Comparison of ENCODE assay signal across 17 mouse cellular contexts in genomic region chr11:49997321-49997720, GRCm38 (mm10). TPM values are rescaled to one million over a fixed set of nuclear protein-coding genes. Genes with fewer than 3 reads are reported as not detected.
DNase-seq lines count a peak whose midpoint lies in the region; TF ChIP-seq lines count a peak whose summit lies in the region.
"Had no signal": no experiment of that assay in that cellular context is flagged by ENCODE, and none has a peak within 500 bp of the region (broad histone marks: within the 10 kb centered on the region; RNA-seq: fewer than 3 reads in every experiment).

No protein-coding gene starts in this region.

- no peak for TF ChIP-seq POLR2A in bone marrow, adult 2 months (IDR thresholded peaks at IDR 0.05; ENCODE audit: borderline replicate concordance, control insufficient read depth, low read depth, low read length)
- no peak for TF ChIP-seq POLR2A in small intestine, adult 2 months (IDR thresholded peaks at IDR 0.05; ENCODE audit: low read depth, low read length)

- no peaks in the 10 kb centered on the region for H3K36me3 ChIP-seq in small intestine, adult 2 months (ENCODE audit: control insufficient read depth, insufficient read depth, low read length)
- H3K36me3 ChIP-seq in midbrain, embryonic 10.5 days: no peaks in the 10 kb centered on the region
- H3K36me3 ChIP-seq: embryonic facial prominence, embryonic 12.5 days; forebrain, embryonic 12.5 days had no signal

- WGBS in bone marrow, adult 2 months: 5% methylated on average over 5 of the region's 5 CpGs
- WGBS in small intestine, adult 2 months: 33% methylated on average over 5 of the region's 5 CpGs
- WGBS in midbrain, embryonic 10.5 days: 89% methylated on average over 5 of the region's 5 CpGs

- peak overlapping the region; percentile 57; the same call in 1 of the 2 replicates for H3K27ac ChIP-seq in bone marrow, adult 2 months (ENCODE audit: control insufficient read depth, insufficient read depth, low read depth, low read length, poor library complexity)
- peak overlapping the region; percentile 12; the same call in 1 of the 2 replicates for H3K27ac ChIP-seq in small intestine, adult 2 months (ENCODE audit: insufficient read depth, low read depth, low read length)
- no peak overlapping the region for H3K27ac ChIP-seq in midbrain, embryonic 10.5 days (replicated peaks)
- H3K27ac ChIP-seq: embryonic facial prominence, embryonic 12.5 days; forebrain, embryonic 12.5 days; kidney, postnatal 0 days; liver, embryonic 14.5 days had no signal

- no peaks in the 10 kb centered on the region for H3K27me3 ChIP-seq in small intestine, adult 2 months (ENCODE audit: control insufficient read depth, insufficient read depth, low read length)
- no peaks in the 10 kb centered on the region for H3K27me3 ChIP-seq in midbrain, embryonic 10.5 days (ENCODE audit: low read depth, poor library complexity, severe bottlenecking)
- H3K27me3 ChIP-seq: embryonic facial prominence, embryonic 12.5 days; forebrain, embryonic 12.5 days had no signal

- H3K4me3 ChIP-seq in bone marrow, adult 2 months (replicated peaks; ENCODE audit: control insufficient read depth, low read depth, low read length): no peak overlapping the region
- H3K4me3 ChIP-seq in small intestine, adult 2 months (ENCODE audit: low read depth, low read length): no peak overlapping the region
- H3K4me3 ChIP-seq in midbrain, embryonic 10.5 days: no peak overlapping the region
- H3K4me3 ChIP-seq: embryonic facial prominence, embryonic 12.5 days; forebrain, embryonic 12.5 days had no signal

- no peaks in the 10 kb centered on the region for H3K9me3 ChIP-seq in midbrain, embryonic 10.5 days (replicated peaks)
- H3K9me3 ChIP-seq: embryonic facial prominence, embryonic 12.5 days; forebrain, embryonic 12.5 days had no signal

- no peak for TF ChIP-seq CTCF in bone marrow, adult 2 months (IDR thresholded peaks at IDR 0.05; ENCODE audit: control insufficient read depth, insufficient read depth, low read length)
- no peak for TF ChIP-seq CTCF in small intestine, adult 2 months (IDR thresholded peaks at IDR 0.05; ENCODE audit: extremely low read depth, insufficient read length, insufficient replicate concordance, low read depth, low read length)

- DNase-seq in lung, postnatal 36 days: peak; percentile 17
- DNase-seq in lung, adult 18-20 months: no peak
- peak; percentile 65 for DNase-seq in kidney, postnatal 10 days
- no peak for DNase-seq in gastrocnemius, postnatal 25 days
- no peak for DNase-seq in layer of hippocampus, postnatal 36 days
- no peak for DNase-seq in midbrain, embryonic 10.5 days (ENCODE audit: low spot score)
- DNase-seq: cerebellum, adult 9-10 months; heart, adult 18-20 months; heart, postnatal 36 days; midbrain, embryonic 14.5 days; thymus, adult 2 months had no signal

- H3K4me1 ChIP-seq in bone marrow, adult 2 months (ENCODE audit: control insufficient read depth, insufficient read depth, low read length): peaks cover 9% of the 10 kb centered on the region
- H3K4me1 ChIP-seq in small intestine, adult 2 months (ENCODE audit: control insufficient read depth, insufficient read depth, insufficient read length, low read length): peaks cover 26% of the 10 kb centered on the region
- no peaks in the 10 kb centered on the region for H3K4me1 ChIP-seq in midbrain, embryonic 10.5 days
- H3K4me1 ChIP-seq: embryonic facial prominence, embryonic 12.5 days; forebrain, embryonic 12.5 days had no signal

RNA-seq across cellular contexts. Expression of gene Rnf130, which starts 27.8 kb away (rescaled TPM):
- polyA plus RNA-seq in bone marrow, adult 2 months (2011; ENCODE audit: insufficient read depth, insufficient read length, low replicate concordance, missing spikeins): 12.9 and 33.0 TPM in 2 replicates
- polyA plus RNA-seq in small intestine, adult 2 months (2012; rRNA removed): 23.9 and 29.8 TPM in 2 replicates
- 10 to 100 TPM; 34.8 to 43.4 TPM for total RNA-seq in gastrocnemius, postnatal 25 days (2021)
- total RNA-seq in layer of hippocampus, postnatal 36 days (2021): 10 to 100 TPM; 77.5 to 79.9 TPM
- 60.5 and 64.4 TPM in 2 replicates for polyA plus RNA-seq in midbrain, embryonic 10.5 days (2016; fragmentation: Nextera tagmentation; extraction: Ambion mirVana)

Comparison
In these comparisons a context has a peak if more than half of its experiments do, and no peak if none do; other contexts are left out.
1. DNase-seq: peak in lung, postnatal 36 days (single experiment) and kidney, postnatal 10 days (single experiment); none in lung, adult 18-20 months (0 of 2), gastrocnemius, postnatal 25 days (single experiment), layer of hippocampus, postnatal 36 days (0 of 2) and midbrain, embryonic 10.5 days (single experiment).